Mouse (Mus musculus): Measurements from ENCODE around the gene Galntl6.

DNA sequence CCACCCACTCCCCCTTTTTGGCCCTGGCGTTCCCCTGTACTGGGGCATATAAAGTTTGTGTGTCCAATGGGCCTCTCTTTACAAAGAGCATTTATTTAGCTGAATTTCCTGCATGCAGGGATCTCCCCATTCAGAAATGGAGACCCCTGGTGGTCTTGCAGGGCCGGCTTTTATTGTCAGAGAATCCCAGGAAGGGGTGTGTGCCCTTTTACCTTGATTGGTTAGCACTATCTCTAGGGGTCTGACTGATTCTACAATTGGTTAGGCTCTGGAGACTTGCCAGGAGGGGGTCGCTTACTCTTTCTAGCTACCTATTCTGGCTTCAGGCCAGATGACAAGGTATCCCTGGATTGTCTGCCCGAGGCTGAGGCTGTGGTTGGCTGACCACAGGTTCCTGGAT is 1119.0 kb downstream of the Galntl6 start:
- no peak for TF ChIP-seq CTCF (IDR thresholded peaks at IDR 0.05; ENCODE audit: extremely low read depth, insufficient read depth, insufficient read length, insufficient replicate concordance)
- no peak for TF ChIP-seq POLR2A (IDR thresholded peaks at IDR 0.05; ENCODE audit: low read depth, low read length)
